Mouse (Mus musculus) spleen, adult 2 months (tissue): ENCODE data around the gene Agpat4.

Experiments used
- CTCF ChIP-seq: fragments of 200-500 bp; IDR thresholded peaks from 2 replicates; pipeline ENCODE4 v1.5.1; 2011; ENCODE audit warnings: mild to moderate bottlenecking, inconsistent platforms; ENCODE audit not compliant: insufficient read depth, insufficient read length, insufficient replicate concordance; ENCODE audit errors: extremely low read depth
- POLR2A ChIP-seq: fragments of 200-500 bp; IDR thresholded peaks from 2 replicates; pipeline ENCODE4 v1.6.1; 2011; ENCODE audit warnings: low read depth, low read length, inconsistent platforms

GRCm38 (mm10) chr17:12258517-12258916 is 140.0 kb downstream of the Agpat4 start:
- TF ChIP-seq POLR2A (no peak), CTCF (no peak)
